Mouse (Mus musculus): ENCODE data around the gene Olfr1089.

DNA sequence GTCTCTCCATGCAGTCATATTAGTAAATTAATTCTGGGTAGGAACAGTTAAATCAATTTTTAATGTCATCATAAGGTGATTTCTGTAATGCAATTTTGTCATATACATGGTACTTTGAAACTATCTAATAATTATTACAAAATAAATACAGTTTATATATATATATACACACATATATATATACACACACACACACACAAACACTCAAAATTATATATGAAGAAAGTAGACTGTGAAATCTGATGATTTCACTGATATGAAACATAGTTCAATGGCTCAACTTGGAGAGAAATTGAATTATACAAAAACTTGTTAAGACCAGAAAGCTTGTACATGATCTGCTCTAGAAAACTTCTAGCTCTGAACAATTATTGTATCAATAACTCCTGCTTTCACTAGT is at the start of gene Olfr1089:
- TF ChIP-seq CTCF (conservative IDR thresholded peaks at IDR 0.05; ENCODE audit: low read length), result no peak
- no peak for TF ChIP-seq POU5F1 (IDR thresholded peaks at IDR 0.05; ENCODE audit: borderline replicate concordance, low read length)
- TF ChIP-seq NANOG (IDR thresholded peaks at IDR 0.05; ENCODE audit: borderline replicate concordance, low read length), result no peak

All from E14TG2a.4 (cell line).